Mouse (Mus musculus) liver, embryonic 15.5 days (tissue): ENCODE results near the gene Parp1. TPM values are rescaled to one million over a fixed set of nuclear protein-coding genes. Genes with fewer than 3 reads are reported as not detected.
A peak's percentile ranks its signal among the peaks of the same experiment; 100 is the strongest.

Experiments used
- ATAC-seq: fragments of 200-750 bp; cut with Nextera tagmentation; 2 replicates; pipeline ENCODE4 v1.8.0; 2017; ENCODE audit warnings: moderate number of reproducible peaks, mild to moderate bottlenecking, moderate library complexity; ENCODE audit not compliant: insufficient read depth
- H3K27ac ChIP-seq: fragments of 300-500 bp; sonication (generic); replicated peaks from 2 replicates; pipeline ENCODE4 v1.5.1; 2015; ENCODE audit warnings: mild to moderate bottlenecking, inconsistent platforms
- H3K27me3 ChIP-seq: fragments of 300-500 bp; sonication (generic); 2 replicates; pipeline ENCODE4 v1.6.1; 2015; ENCODE audit warnings: mild to moderate bottlenecking, inconsistent platforms
- H3K36me3 ChIP-seq: fragments of 300-500 bp; sonication (generic); replicated peaks from 2 replicates; pipeline ENCODE4 v1.6.1; 2015; ENCODE audit warnings: moderate library complexity, mild to moderate bottlenecking, inconsistent platforms
- H3K4me1 ChIP-seq: fragments of 300-500 bp; sonication (generic); replicated peaks from 2 replicates; pipeline ENCODE4 v1.6.1; 2015; ENCODE audit warnings: inconsistent platforms
- H3K4me2 ChIP-seq: fragments of 300-500 bp; sonication (generic); 2 replicates; pipeline ENCODE4 v1.6.1; 2015; ENCODE audit warnings: moderate library complexity, mild to moderate bottlenecking, inconsistent platforms
- H3K4me3 ChIP-seq: fragments of 300-500 bp; sonication (generic); replicated peaks from 2 replicates; pipeline ENCODE4 v1.5.1; 2015; ENCODE audit warnings: mild to moderate bottlenecking, inconsistent platforms
- H3K9ac ChIP-seq: fragments of 300-500 bp; sonication (generic); 2 replicates; pipeline ENCODE4 v1.6.1; 2015; ENCODE audit warnings: moderate library complexity, mild to moderate bottlenecking, inconsistent platforms
- H3K9me3 ChIP-seq: fragments of 300-500 bp; sonication (generic); replicated peaks from 2 replicates; pipeline ENCODE4 v1.6.1; 2016; ENCODE audit warnings: inconsistent platforms
- WGBS: fragments of 180-500 bp; shearing (Covaris S2); methylation state at CpG from one replicate; pipeline ENCODE4 v1.1.7; 2015; ENCODE audit warnings: mixed read lengths; ENCODE audit not compliant: insufficient replicate concordance; 5-methylcytosine and 5-hydroxymethylcytosine counted together
- polyA plus RNA-seq: library from polyadenylated mRNA; unstranded; fragments of >200 nt; fragmentation: Nextera tagmentation; extraction: Ambion mirVana; gene quantifications from 2 replicates; pipeline ENCODE4 v1.2.1, GENCODE M21; 2015

Parp1 gene
- polyA plus RNA-seq, 1 experiment from 2014 or later, result 54.5 TPM

DNA sequence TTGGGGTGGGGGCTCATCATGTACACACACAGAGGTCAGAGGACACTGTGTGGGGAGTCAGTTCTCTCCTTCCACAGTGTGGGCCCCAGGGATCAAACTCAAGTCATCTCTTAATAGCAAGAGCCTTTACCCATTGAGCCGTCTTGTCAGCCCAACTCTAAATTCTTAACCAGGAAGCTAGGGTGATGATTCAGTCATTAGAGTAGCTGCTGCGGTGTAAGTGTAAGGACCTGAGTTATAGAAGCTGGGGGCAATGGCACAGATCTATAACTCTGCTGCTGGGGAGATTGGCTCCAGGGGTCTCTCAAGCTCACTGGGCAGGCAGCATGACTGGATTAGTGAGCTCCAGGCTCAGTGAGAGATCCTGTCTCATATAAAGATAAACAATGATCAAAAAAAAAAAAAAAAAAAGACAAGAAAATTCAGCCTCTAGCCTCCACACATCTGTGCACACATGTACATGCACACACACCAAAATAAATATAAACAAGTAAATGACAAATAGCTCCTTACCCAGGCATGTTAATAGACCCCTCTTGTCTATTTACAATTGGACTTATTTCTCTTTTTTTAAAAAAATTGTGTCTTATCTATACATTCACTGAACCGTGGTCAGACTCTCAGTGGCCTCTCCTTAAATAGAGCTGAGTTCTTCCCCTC lies 25.9 kb upstream of the Parp1 start:
- H3K9me3 ChIP-seq, result no peaks in the 10 kb centered on the region
- no peak overlapping the region for H3K4me2 ChIP-seq
- no peak overlapping the region for H3K9ac ChIP-seq
- no peak for ATAC-seq
- 47% methylated on average over 3 of the region's 3 CpGs for WGBS
- no peaks in the 10 kb centered on the region for H3K4me1 ChIP-seq
- no peaks in the 10 kb centered on the region for H3K36me3 ChIP-seq
- H3K27ac ChIP-seq, result no peak overlapping the region
- no peak overlapping the region for H3K4me3 ChIP-seq
- peaks cover 13% of the 10 kb centered on the region; the same call in 1 of the 2 replicates for H3K27me3 ChIP-seq

DNA sequence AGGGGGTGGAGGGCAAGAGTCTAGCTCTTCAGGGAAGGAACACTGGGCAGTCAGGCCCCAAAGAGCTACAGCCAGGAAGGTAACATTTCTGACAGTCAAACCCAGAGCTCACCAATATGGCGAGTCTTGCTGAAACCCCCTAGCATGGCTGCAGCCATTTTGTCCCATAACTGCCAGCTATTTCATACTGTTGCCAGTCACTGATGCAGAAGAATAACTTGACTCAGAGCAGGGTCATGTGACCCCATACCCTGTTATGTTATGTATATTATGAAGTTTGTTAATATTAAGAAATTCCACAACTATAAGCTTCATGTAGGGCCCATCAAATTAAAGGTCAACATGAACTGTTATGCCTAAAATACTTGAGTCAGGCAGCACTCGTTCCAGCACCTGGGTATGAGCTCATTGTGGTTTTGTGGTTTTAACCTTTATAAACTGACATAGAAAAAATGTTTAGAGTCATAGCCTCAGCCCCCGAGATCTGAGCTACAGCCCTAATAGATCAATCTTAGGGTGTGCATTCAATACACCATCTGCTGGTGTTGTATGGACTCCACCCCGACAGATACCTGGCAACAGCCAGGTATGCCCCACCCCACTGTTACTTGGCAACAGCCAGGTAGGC lies 22.7 kb upstream of the Parp1 start:
- 45% methylated on average over 4 of the region's 4 CpGs for whole genome bisulfite sequencing
- Histone ChIP-seq H3K9me3 (no peaks in the 10 kb centered on the region), H3K36me3 (no peaks in the 10 kb centered on the region), H3K27me3 (peaks cover 38% of the 10 kb centered on the region), H3K27ac (no peak overlapping the region), H3K4me2 (no peak overlapping the region), H3K9ac (no peak overlapping the region), H3K4me1 (no peaks in the 10 kb centered on the region; the same call in 1 of the 2 replicates), H3K4me3 (no peak overlapping the region)
- no peak for ATAC-seq

DNA sequence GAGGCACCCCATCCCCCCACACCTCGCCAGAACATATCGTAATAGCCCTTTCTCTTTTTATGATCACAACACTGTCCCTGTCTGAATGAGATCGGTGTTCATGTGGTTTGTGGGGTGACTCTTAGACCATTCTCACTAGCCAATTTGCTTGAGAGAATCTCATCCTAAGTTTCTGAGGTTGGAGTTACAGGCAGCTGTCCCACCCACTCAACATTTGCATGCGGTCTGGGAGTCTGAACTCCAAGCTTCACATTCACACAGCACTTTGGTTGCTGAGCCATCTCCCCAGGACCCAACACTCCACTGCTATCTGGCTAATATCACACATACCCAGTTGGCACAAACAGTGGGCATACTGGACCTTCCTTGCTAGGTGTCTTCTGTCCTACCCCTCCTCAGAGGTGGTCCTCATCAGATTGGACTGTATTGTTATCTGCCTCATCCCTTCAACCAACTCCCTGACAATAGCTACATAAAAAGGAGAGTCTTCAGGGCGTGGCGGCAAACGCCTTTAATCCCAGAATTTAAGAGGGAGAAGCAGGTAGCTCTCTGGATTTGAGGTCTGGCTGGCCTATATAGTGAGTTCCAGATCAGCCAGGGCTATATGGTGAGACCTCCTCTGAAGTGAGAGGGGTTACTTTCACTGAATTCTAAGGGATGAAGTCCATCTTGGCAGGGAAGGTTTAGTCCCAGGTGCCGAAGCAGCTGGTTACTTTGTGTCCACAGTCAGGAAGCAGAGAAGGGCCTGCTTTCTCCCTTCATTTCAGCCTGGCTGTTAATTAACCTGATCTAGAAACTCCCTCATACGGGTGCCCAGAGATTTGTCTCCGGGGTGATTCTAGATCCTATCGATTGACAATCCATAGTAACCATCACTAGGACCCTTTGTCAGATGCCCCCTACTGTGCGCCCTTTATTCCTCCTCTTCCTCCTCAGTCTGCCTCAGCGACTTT lies 21.6 kb upstream of the Parp1 start:
- H3K36me3 ChIP-seq, result no peaks in the 10 kb centered on the region
- H3K27me3 ChIP-seq, result peaks cover 38% of the 10 kb centered on the region
- H3K4me2 ChIP-seq, result peak overlapping the region; percentile 23; the same call in 1 of the 2 replicates
- no peaks in the 10 kb centered on the region for H3K9me3 ChIP-seq
- WGBS, result 50% methylated on average over 13 of the region's 13 CpGs
- H3K9ac ChIP-seq, result no peak overlapping the region
- H3K4me1 ChIP-seq, result no peaks in the 10 kb centered on the region; the same call in 1 of the 2 replicates
- H3K4me3 ChIP-seq, result no peak overlapping the region
- H3K27ac ChIP-seq, result no peak overlapping the region
- no peak for ATAC-seq

DNA sequence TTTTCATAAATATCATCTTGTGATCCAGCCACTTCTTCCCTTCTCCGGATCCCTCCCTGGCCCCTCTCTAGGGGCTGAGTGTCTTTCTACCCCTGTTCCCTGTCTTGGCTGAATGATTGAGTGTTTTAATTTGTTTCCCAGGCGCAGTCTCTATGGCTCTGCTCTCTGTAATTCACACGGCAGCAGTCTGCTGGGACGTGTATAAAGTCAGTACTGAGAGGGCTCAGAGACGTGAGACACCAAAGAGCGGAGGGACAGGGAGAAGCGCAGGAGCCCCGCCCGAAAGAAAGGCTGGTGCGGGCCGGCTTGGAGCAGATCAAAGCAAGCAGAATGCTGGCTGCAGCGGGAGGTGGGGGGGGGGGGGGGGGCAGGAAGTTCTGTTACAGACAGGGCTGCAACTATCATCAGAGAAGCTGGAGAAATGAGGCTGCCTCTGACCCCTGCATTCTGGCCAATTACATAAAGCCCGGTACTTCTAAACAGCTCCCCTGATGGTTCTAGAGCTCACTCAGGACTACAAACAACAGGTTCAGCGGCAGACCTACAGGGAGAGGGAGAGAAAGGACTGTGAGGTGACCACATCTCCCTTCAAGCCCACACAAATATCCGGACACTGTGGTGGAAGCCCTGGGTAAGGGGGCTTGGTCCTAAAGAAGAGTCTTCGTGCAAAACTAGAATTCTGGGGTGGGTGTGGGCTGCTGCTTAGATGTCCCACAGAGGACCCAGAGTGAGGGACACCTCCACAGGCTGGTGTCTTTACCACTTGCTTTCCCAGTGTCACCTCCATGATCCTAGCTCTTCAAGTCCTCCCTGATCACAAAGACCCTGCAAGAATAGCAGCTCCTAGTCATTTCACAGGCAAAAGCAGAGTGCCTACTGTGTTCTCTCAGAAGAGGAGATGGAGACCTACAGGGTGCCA lies 20.7 kb upstream of the Parp1 start:
- no peak overlapping the region for H3K27ac ChIP-seq
- peaks cover 38% of the 10 kb centered on the region for H3K27me3 ChIP-seq
- no peak overlapping the region for H3K9ac ChIP-seq
- H3K4me1 ChIP-seq, result no peaks in the 10 kb centered on the region; the same call in 1 of the 2 replicates
- H3K4me2 ChIP-seq, result peak overlapping the region; percentile 23; the same call in 1 of the 2 replicates
- 6% methylated on average over 16 of the region's 16 CpGs for WGBS
- no peak for ATAC-seq
- H3K36me3 ChIP-seq, result no peaks in the 10 kb centered on the region
- H3K4me3 ChIP-seq, result no peak overlapping the region
- no peaks in the 10 kb centered on the region for H3K9me3 ChIP-seq

DNA sequence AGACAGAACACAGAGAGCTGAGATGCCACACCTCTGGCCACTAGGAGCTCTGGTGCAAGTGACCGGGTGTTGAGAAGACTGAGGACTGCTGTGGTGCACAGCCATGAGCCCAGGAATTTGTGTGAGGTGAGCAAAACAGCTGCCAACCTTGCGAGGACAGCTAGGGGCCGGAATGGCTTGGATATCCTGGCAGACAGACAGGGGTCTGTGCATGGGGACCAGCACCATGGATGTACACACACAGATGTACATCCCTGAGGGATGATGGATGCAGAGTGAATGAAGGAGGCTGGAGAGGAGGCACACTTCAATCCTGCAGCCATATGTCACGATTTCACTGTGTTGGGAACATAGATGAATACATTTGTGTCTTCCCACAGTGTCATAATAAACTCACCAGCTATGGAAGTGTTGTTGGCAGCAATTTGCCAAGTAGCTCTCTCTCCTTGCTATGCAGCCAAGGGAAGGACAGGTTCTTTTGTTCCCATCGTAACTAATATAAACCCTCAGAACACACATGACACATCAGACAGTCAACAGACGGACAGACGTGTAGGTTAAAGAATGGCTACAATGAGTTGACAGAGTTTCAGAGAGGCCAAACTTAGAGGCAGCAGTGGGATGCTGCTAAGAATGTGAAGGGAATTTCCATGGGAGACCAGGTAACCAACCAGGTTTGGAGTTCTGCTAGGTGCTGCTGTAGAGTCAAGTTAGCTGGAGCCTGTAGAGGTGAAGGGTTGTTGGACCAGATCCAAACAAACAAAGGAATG lies 19.0 kb upstream of the Parp1 start:
- H3K4me3 ChIP-seq, result no peak overlapping the region
- no peaks in the 10 kb centered on the region; the same call in 1 of the 2 replicates for H3K4me1 ChIP-seq
- no peaks in the 10 kb centered on the region for H3K9me3 ChIP-seq
- no peak overlapping the region for H3K9ac ChIP-seq
- H3K4me2 ChIP-seq, result no peak overlapping the region
- H3K27ac ChIP-seq, result no peak overlapping the region
- peaks cover 38% of the 10 kb centered on the region for H3K27me3 ChIP-seq
- no peaks in the 10 kb centered on the region for H3K36me3 ChIP-seq
- ATAC-seq, result no peak
- WGBS, result 70% methylated on average over 7 of the region's 7 CpGs

DNA sequence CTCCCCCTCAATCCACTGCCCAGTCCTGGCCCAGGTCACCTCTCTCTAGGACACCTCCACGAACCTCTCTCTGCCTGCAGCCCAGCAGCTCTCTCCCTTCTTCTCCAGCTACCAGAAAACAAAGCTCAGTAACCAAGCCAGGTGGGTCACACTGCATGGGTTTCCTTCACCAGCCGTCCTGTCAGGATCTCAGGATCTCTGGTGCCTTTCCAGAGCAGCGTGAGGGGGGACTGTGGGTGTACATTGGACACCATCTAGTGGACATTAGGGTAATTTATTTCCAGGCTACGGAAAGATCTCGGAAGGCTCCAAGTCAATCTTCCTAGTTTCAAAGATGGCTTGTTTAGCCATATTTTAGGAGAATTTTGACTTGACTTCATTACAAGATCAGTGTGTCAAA lies 18.0 kb upstream of the Parp1 start:
- Histone ChIP-seq H3K27ac (no peak overlapping the region), H3K9me3 (no peaks in the 10 kb centered on the region), H3K27me3 (peaks cover 38% of the 10 kb centered on the region), H3K4me2 (no peak overlapping the region), H3K9ac (no peak overlapping the region), H3K36me3 (no peaks in the 10 kb centered on the region), H3K4me1 (no peaks in the 10 kb centered on the region; the same call in 1 of the 2 replicates), H3K4me3 (no peak overlapping the region)
- ATAC-seq, result no peak; the same call in 1 of the 2 replicates
- WGBS, result 28% methylated on average over 5 of the region's 5 CpGs

DNA sequence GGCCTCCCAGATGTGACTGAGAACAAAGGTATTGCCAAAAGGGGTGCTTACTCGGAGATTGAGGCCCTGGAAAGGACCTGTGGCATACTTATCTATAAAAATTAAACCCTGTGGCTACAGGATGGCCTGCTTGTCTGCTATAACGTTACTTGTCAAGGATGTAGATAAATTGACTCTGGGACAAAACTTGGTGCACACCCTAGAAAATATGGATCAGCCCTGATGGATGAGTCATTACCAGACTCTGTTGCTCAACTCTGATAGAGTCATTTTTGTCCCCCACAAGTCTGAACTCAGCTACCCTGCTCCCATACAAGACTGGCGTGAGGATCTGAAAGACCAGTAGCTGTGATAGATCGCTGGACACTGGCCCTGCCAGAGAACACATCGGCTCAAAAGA lies 11.8 kb upstream of the Parp1 start:
- 47% methylated on average over 5 of the region's 5 CpGs for WGBS
- Histone ChIP-seq H3K36me3 (no peaks in the 10 kb centered on the region), H3K4me2 (no peak overlapping the region), H3K4me3 (no peak overlapping the region), H3K27me3 (no peaks in the 10 kb centered on the region), H3K27ac (no peak overlapping the region), H3K9me3 (no peaks in the 10 kb centered on the region), H3K9ac (no peak overlapping the region), H3K4me1 (no peaks in the 10 kb centered on the region)
- no peak for ATAC-seq

DNA sequence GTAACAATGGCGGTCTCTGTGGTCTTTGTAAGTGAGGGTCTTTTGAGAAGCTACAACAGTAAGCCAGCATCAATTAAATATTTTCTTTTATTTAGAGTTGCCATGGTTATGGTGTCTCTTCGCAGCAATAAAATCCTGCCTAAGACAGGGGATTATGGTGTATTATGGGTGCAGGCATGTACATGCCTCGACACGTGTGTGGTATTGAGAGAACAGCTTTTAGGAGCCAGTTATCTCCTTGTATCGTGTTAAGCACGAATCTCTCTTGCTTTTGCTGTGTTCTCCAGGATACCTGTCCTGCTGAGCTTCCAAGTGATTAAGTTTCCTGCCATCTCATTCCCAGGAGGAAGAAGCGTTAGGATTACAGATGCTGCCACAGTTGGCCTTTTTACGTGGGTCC lies 9.3 kb upstream of the Parp1 start:
- Histone ChIP-seq H3K27me3 (no peaks in the 10 kb centered on the region), H3K9me3 (no peaks in the 10 kb centered on the region), H3K27ac (no peak overlapping the region), H3K4me1 (no peaks in the 10 kb centered on the region), H3K4me3 (no peak overlapping the region), H3K9ac (no peak overlapping the region), H3K4me2 (no peak overlapping the region), H3K36me3 (no peaks in the 10 kb centered on the region)
- no peak for ATAC-seq
- WGBS, result 66% methylated on average over 8 of the region's 8 CpGs

DNA sequence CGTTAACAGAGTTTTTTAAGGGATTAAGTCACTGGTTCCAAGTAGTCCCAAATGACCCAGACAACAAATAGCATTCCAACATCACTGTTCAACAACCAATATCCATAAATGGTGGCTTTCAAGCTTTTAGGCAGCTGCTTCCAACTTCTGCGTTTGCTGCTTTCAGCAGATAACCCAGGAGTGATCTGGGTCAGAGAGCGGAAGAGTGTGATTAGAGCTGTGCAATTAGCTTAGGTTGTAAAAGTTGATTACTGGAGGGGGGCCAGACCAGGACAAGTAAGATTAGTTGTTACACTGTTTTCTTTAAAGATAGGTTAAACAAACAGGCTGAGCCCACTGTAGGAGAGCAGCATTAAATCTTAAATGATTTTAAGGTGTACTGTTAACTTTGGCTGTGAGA lies 7.5 kb upstream of the Parp1 start:
- no peak overlapping the region for H3K27ac ChIP-seq
- no peaks in the 10 kb centered on the region for H3K9me3 ChIP-seq
- no peak for ATAC-seq
- H3K36me3 ChIP-seq, result no peaks in the 10 kb centered on the region
- H3K4me2 ChIP-seq, result no peak overlapping the region
- no peaks in the 10 kb centered on the region for H3K27me3 ChIP-seq
- no peak overlapping the region for H3K9ac ChIP-seq
- WGBS, result 18% methylated on average over 3 of the region's 3 CpGs
- no peak overlapping the region for H3K4me3 ChIP-seq
- H3K4me1 ChIP-seq, result no peaks in the 10 kb centered on the region

DNA sequence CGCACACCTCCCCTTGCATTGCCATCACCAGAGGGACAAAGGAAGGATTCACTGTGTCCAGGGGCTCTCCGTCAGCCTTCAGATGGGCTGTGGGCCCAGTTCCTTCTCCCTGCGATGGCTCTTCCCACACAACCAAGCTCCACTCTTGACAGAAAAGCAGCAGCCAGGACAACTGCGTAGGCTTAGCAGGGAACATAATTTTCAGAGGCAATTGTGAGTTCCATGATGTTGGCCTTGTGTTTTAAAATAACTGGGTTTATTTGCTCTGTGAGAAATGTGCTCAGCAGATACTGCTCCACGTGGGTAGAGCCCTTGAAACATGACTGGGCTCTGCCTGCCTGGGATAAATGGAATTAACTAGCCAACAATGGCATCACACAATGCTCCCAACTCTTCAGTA lies 3.8 kb upstream of the Parp1 start:
- H3K36me3 ChIP-seq, result no peaks in the 10 kb centered on the region
- WGBS, result 76% methylated on average over 5 of the region's 5 CpGs
- no peak overlapping the region for H3K9ac ChIP-seq
- no peaks in the 10 kb centered on the region for H3K27me3 ChIP-seq
- peaks cover 22% of the 10 kb centered on the region for H3K4me1 ChIP-seq
- no peaks in the 10 kb centered on the region for H3K9me3 ChIP-seq
- H3K4me2 ChIP-seq, result no peak overlapping the region
- H3K27ac ChIP-seq, result no peak overlapping the region
- no peak overlapping the region for H3K4me3 ChIP-seq
- no peak for ATAC-seq
